Mouse (Mus musculus) cerebellum, postnatal 14 days (tissue): ENCODE data around the gene Urm1.
A peak's percentile ranks its signal among the peaks of the same experiment; 100 is the strongest.
"Not testable (repeated sequence)": the region's sequence is repeated elsewhere in the genome, so short reads cannot be mapped to it uniquely, and the experiment has no call there.

Source experiments
- DNase-seq, 2 experiments: peaks; one replicate each; pipeline ENCODE4 v3.0.0; 2021; ENCODE audit warnings: mixed read lengths in 2 of 2

Urm1 gene

DNA sequence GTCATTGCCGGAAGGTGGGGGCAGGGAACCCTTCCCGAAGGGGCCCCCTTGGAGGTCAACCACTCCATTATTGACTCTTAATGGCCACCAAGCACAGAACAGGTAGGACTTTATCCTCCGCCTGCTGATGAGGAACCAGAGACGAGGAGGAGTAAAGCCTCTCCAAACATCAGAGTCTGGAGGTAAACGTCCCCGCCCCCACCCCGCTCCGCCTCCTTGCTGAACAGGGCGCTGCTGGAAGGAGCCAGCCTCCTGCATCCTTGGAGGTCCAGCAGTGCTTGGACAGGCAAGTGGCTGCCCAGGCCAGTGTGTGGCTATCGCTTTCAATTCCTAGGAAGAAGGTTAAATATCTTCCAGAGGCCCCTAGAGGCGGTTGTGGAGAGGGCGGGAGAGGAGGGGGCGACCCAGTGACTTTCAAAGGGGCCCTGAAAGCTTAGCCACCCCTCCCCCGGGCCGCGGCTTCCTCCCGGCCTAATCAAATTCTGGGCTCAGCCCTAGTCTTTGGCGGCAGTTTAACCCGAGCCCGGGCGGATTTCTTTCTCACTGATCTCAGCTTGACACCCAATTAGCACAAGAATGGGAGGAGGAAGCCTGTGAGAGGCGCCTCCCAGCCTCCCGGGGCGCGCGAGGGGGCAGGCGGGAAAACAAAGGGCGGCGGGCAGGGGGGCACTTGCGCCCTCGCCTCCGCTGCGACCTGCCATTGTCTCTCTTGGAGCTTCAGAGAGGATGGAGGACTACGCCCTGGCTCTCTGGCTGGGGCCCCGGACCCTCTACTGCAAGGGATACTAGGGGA is at the start of gene Urm1:
TSS of gene Urm1 (plus strand) at position 51 of the 793 bp plus-strand sequence.
- DNase-seq, result peak; percentile 77 to 80

DNA sequence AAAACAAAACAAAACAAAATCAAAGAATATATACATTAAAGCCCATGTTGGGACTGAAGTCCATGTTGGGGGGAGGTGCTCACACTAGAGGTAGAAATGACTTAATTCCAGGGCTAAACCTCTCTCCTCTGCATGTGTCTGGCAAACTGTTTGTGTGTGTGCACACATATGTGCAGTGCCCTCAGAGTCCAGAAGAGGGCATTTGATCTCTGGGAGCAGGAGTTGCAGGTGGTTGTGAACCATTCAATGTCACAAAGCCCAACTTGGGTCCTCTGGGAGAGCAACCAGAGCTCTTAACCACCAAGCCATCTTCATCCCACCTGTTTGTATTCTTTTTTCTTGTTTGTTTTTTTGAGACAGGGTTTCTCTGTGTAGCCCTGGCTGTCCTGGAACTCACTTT is 49.7 kb upstream of the Urm1 start:
- DNase-seq, result no peak

DNA sequence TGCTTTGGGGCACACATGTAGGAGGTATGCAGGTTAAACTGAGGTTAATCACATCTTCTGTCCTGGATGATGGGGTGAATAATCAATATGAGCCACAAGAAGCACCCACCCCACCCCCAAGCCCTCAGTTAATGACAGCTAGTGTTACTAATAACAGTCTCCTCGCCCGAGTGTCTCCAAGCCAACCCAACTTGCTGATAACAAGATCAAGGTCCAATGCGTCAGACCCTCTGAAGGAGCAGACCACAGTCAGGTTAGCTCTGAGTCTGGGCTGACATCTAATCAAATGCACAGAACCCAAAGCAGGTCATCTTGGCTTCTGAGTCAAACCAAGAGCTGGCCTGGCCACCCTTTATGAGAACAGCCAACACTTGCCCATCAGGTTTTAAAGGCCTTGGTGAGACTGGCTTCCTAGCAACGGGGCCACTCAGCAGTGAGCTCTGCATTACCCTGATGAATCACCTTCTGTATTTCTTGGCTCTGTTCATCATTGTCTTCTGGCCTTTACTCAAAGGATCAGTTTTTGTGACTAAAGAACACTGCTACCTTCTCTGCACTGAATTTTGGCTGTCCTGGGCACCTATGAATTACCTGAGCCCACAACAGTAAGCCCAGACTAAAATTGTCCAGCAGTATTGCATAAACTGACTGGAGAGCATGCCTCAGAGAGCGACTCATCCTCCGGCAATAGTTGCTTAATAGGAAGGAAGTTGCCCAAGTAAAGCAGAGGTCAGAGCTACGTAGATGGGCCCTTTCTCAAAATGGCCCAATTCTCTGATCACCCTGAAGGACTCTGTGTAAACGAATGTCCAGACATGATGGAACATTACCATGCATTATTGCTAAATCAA is 48.0 kb upstream of the Urm1 start:
- DNase-seq, result no peak

- DNase-seq, result no peak
These were observed 46.6 kb upstream of the Urm1 start for GRCm38 (mm10) chr2:29773323-29773722.

GRCm38 (mm10) chr2:29781256-29781655 is 38.6 kb upstream of the Urm1 start:
- not testable (repeated sequence) for DNase-seq

- no peak for DNase-seq
These were observed 35.6 kb upstream of the Urm1 start for GRCm38 (mm10) chr2:29784290-29784689.

DNA sequence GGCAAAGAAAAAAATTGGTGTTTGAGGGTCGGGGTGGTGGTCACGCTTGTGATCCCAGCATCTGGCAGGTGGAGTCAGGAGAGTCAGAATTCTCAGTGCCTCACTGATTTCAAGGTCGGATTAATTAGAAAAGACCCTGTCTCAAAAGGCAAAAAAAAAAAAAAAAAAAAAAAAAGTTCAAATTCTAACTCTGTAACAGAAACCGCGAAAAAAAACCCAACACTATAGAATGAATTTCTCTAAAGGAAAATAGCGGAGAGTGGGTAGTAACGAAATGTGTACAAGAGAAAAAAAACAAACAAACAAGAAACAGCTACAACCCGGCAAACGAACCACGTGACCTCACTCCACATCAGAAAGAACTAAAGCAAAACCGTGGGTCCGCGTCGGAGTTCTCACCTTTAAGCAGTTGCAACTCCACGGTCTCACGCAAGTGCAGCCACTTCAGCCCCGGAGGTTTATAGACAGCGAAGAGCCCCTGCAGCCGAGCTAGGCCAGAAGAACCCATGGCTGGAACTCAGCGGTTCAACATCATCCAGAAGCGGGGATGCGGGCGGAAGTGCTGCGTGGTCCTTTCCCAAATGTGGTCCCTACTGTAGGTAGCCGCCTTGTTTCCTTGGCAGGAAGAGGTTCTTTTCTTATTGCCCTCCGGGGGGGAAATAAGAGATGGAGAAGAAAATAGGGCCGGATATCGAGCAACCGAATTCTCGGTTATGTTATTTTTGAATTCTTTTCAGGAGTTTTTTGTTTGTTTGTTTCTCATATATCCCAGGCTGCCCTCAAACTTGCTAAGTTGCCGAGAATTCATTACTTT is 32.6 kb upstream of the Urm1 start, which contains the start of gene Coq4:
TSS of gene Coq4 (plus strand) at position 390 of the 814 bp plus-strand sequence.
- DNase-seq, result peak; percentile 94 to 96

- DNase-seq, result peak; percentile 83 to 87
These were observed 31.8 kb upstream of the Urm1 start, which contains the start of gene Trub2 for GRCm38 (mm10) chr2:29787937-29788681. Gene Trub2, minus strand, starts transcription at chr2:29788502.

GRCm38 (mm10) chr2:29792772-29793487 is 26.9 kb upstream of the Urm1 start:
- DNase-seq, result no peak

DNA sequence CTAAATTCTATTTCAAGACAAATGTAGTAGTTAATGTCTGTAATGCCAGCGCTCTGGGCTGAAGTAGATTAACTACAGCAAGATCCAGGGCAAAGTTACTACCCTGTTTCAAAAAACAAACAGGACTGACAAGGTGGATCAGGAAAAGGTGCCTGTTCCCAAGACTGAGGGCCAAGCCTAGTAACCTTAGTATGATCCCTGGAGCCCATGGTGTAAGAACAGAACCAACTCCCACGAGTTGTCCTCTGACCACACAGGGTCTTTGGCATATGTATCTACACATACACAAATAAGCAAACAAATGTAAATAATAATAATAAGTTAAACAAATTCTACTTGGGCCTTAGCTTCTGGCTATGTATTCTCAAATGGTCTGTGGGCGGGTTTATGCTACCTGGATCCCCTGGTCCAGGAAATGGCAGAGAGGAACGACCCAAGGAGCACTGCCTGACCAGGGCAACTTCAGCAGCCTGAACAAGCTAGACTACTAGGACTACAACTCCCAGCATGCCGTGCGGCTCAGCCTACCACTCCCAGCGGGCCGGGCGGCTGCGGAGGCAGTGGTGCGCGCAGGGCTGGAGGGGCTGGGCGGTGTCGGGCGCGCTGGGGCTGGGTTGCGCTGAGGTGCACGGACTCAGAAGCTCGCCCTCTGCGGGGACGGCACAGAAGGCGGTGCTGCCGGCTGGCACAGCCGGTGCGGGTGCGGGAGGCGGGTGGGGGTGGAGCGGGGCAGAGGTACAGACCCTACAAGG is 17.6 kb upstream of the Urm1 start, which contains the start of gene Slc27a4:
TSS of gene Slc27a4 (plus strand) at position 560 of the 752 bp plus-strand sequence.
- peak; percentile 98 to 99 for DNase-seq

DNA sequence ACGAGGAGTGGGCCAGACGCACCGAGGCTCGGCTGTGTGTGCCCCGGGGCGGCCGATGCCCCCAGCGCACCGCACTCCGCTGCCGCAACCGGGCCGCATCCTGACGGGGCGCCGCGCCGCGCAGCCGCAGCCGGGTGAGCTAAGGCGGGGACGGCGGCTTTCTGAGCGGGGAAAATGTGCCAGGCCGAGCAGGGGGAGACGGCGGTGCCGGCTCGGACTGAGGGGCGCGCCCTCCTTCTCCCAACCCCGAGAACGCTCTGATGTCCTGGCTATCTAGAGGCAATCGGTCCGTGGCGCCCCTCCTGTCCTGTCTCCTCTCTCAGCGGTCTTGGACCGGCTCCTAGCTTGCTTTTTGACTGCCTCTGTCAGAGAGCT is 17.1 kb upstream of the Urm1 start:
- no peak for DNase-seq

DNA sequence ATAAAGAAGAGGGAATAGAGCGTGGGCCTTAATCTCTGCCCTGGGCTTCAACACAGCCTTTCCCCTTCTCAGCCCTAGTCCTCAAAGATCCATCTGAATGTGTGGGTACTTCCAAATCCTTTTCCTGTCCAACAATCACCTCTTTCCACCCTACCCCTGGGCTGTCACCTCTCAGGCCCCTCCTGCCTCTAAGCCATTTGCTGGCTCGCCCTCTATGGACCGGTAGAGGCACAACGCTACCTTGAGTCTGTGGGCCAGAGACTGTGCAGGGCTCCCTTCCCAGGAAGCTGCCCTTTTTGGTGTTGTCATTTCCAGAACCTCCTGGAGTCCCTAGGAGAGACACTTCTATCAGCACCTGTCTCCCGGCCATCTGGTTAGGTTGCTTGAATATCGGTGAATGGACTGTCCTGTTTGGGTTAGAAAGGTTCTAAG is 16.5 kb upstream of the Urm1 start:
- DNase-seq, result peak; percentile 60 to 72

- no peak for DNase-seq
These were observed 4.0 kb upstream of the Urm1 start for GRCm38 (mm10) chr2:29815678-29816371.

- peak; percentile 95 for DNase-seq
These were observed 2.2 kb upstream of the Urm1 start for GRCm38 (mm10) chr2:29817426-29818232.

- no peak for DNase-seq
These were observed 512 bp upstream of the Urm1 start for GRCm38 (mm10) chr2:29819363-29819762.

GRCm38 (mm10) chr2:29826318-29826925 is 6.5 kb downstream of the Urm1 start:
- DNase-seq, result no peak

DNA sequence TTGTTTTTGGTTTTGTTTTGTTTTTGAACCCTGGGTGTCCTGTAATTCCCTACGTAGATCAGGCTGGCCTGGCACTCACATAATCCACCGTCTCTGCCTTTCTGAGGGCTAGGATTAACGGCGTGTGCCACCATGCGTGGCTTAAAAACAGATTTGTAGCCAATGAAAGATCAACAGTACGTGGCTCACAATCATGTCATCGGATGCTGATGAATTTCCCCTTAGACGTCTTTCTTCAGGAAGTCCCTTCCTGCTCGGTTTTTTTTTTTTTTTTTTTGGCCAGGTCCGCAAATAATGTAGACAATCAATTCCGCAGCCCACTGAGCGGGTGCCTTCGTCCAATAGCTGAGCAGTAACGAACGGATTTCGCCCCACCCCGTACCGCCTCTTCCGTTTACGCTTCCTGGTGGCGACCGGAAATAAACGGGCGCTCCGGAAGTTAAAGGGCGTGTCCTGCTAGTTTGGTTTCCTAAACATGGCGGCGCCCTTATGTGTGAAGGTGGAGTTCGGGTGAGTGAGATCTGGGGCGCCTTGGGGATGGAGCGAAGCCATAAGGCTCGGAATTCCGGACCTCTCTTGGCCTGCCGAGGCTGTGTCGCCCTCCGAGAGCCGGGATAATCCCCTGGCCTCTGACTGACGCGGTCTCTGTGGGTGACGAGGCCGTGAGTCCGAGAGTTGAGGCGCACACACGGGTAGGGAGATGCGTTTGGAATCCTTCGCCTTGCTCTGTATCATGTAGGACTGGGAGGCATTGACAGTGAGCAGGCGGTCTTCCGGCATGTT is 7.2 kb downstream of the Urm1 start:
- peak; percentile 93 to 95 for DNase-seq

GRCm38 (mm10) chr2:29827709-29828024 is 7.8 kb downstream of the Urm1 start:
- no peak for DNase-seq
